Mouse (Mus musculus) liver, postnatal 0 days (tissue): Measurements from ENCODE around the gene Reep3. TPM values are rescaled to one million over a fixed set of nuclear protein-coding genes. Genes with fewer than 3 reads are reported as not detected.

ENCODE experiments used
- ATAC-seq: fragments of 200-750 bp; cut with Nextera tagmentation; 2 replicates; pipeline ENCODE4 v1.8.0; 2017; ENCODE audit warnings: mild to moderate bottlenecking, moderate library complexity
- DNase-seq: peaks from one replicate; pipeline ENCODE4 v3.0.0-alpha.2; 2016
- H3K27ac ChIP-seq: fragments of 300-500 bp; sonication (generic); 2 replicates; pipeline ENCODE4 v1.5.1; 2014; ENCODE audit warnings: antibody characterized with exemption, moderate library complexity, mild to moderate bottlenecking, low read depth
- H3K27me3 ChIP-seq: fragments of 300-500 bp; sonication (generic); 2 replicates; pipeline ENCODE4 v1.6.1; 2014; ENCODE audit warnings: low read length, control low read depth, mixed read lengths; ENCODE audit not compliant: insufficient read depth
- H3K36me3 ChIP-seq: fragments of 300-500 bp; sonication (generic); replicated peaks from 2 replicates; pipeline ENCODE4 v1.6.1; 2014; ENCODE audit warnings: mild to moderate bottlenecking, control low read depth, low read length, moderate library complexity, mixed read lengths; ENCODE audit not compliant: insufficient read depth
- H3K4me1 ChIP-seq: fragments of 300-500 bp; sonication (generic); 2 replicates; pipeline ENCODE4 v1.6.1; 2014; ENCODE audit warnings: antibody characterized with exemption, mild to moderate bottlenecking, control low read depth; ENCODE audit not compliant: insufficient read depth
- H3K4me2 ChIP-seq: fragments of 300-500 bp; sonication (generic); 2 replicates; pipeline ENCODE4 v1.6.1; 2014; ENCODE audit warnings: low read depth, mild to moderate bottlenecking, low read length, moderate library complexity, mixed read lengths
- H3K4me3 ChIP-seq: fragments of 300-500 bp; sonication (generic); 2 replicates; pipeline ENCODE4 v1.5.1; 2014; ENCODE audit warnings: low read depth, low read length
- H3K9ac ChIP-seq: fragments of 300-500 bp; sonication (generic); replicated peaks from 2 replicates; pipeline ENCODE4 v1.6.1; 2014; ENCODE audit warnings: mild to moderate bottlenecking, moderate library complexity
- H3K9me3 ChIP-seq: fragments of 300-500 bp; sonication (generic); 2 replicates; pipeline ENCODE4 v1.6.1; 2016; ENCODE audit warnings: mild to moderate bottlenecking, control low read depth, low read length, mixed read lengths
- CTCF ChIP-seq: sonication (generic); IDR thresholded peaks from 2 replicates; pipeline ENCODE4 v1.5.1; 2016; ENCODE audit warnings: antibody characterized with exemption, low read depth
- EP300 ChIP-seq: IDR thresholded peaks from 2 replicates; pipeline ENCODE4 v1.6.1; 2016; ENCODE audit warnings: antibody characterized with exemption, low read depth, mild to moderate bottlenecking
- WGBS: fragments of 180-500 bp; shearing (Covaris S2); extraction: QIAGEN DNeasy Blood & Tissue Kit; methylation state at CpG from one replicate; pipeline ENCODE4 v1.1.7; 2014; ENCODE audit not compliant: insufficient replicate concordance; 5-methylcytosine and 5-hydroxymethylcytosine counted together
- polyA plus RNA-seq: library from polyadenylated mRNA; unstranded; fragments of >200 nt; fragmentation: Nextera tagmentation; extraction: Ambion mirVana; gene quantifications from 2 replicates; pipeline ENCODE4 v1.2.1, GENCODE M21; 2015

Reep3 gene
- polyA plus RNA-seq, 1 experiment from 2014 or later: 19.6 TPM

DNA sequence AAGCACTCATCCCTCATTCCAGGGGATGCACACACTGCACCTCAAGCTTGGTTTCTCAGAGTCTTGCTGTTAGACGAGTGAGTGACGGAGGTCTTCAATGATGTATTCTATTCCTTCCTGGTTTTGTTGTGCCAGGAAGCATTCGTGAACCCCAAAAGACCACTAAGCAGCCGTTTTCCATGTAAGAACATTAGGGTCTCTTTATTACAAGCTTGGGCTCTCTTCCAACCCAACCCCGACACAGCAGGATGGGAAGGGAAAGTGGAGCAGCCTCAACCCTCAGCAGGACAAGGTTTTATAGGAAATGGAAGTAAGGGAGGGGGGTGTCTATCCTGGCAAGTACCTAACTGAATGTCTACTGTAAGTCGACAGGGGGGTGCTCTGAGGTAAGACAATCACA, 38.0 kb downstream of the Reep3 start:
- H3K36me3 ChIP-seq: peaks cover 7% of the 10 kb centered on the region; the same call in 1 of the 2 replicates
- no peaks in the 10 kb centered on the region for H3K9me3 ChIP-seq
- DNase-seq: no peak
- no peaks in the 10 kb centered on the region for H3K27me3 ChIP-seq
- peaks cover 30% of the 10 kb centered on the region for H3K4me1 ChIP-seq
- no peak for ATAC-seq
- 72% methylated on average over 6 of the region's 6 CpGs for WGBS
- H3K4me2 ChIP-seq: no peak overlapping the region
- H3K27ac ChIP-seq: no peak overlapping the region
- no peak overlapping the region for H3K9ac ChIP-seq
- no peak overlapping the region for H3K4me3 ChIP-seq
- no peak for TF ChIP-seq CTCF
- TF ChIP-seq EP300: no peak

DNA sequence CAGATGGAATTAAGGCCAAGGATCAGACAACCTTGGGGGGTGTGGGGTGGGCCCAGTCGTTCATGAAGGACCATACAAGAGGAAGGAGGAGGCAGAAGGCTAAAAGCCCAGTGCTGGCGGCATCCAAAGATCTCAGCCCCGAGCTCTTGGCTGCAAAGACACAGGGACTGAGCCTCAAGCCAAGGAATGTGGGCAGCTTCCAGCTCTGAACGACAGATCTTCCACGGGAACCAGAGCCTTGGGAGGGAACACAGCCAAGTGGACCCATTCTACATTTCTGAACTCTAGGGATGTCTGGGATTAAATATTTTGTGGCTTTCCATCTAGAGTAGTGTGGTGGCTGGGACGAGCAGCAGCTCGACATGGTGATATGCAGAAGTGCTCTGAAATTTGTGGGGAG, 38.4 kb downstream of the Reep3 start:
- Histone ChIP-seq H3K4me2 (no peak overlapping the region), H3K27ac (no peak overlapping the region), H3K9me3 (no peaks in the 10 kb centered on the region), H3K27me3 (no peaks in the 10 kb centered on the region), H3K4me1 (peaks cover 34% of the 10 kb centered on the region), H3K36me3 (peaks cover 7% of the 10 kb centered on the region; the same call in 1 of the 2 replicates), H3K9ac (no peak overlapping the region), H3K4me3 (no peak overlapping the region)
- DNase-seq: no peak
- ATAC-seq: no peak
- no peak for TF ChIP-seq EP300
- no peak for TF ChIP-seq CTCF
- WGBS: 76% methylated on average over 7 of the region's 7 CpGs

DNA sequence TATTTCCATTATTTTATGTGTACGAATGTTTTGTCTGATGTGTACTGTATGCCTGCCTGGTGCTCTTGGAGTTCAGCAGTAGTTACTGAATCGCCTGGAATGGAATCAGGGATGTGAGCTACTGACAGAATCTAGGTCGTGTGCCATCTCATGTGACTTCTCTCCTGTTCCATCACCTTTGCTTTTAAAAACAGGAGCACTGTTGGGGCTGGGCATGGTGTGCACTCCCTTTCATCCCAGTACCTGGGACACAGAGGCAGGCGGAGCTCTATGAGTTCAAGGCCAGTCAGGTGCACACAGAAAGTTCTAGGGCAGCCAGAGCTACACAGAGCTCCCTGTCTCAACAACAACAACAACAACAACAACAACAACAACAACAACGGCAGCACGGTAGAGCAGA, 39.0 kb downstream of the Reep3 start:
- H3K27ac ChIP-seq: peak overlapping the region; percentile 11; the same call in 1 of the 2 replicates
- TF ChIP-seq CTCF: no peak
- TF ChIP-seq EP300: no peak
- no peaks in the 10 kb centered on the region for H3K9me3 ChIP-seq
- ATAC-seq (no peak), DNase-seq (no peak)
- 81% methylated on average over 6 of the region's 6 CpGs for WGBS
- peaks cover 34% of the 10 kb centered on the region for H3K4me1 ChIP-seq
- no peak overlapping the region for H3K4me2 ChIP-seq
- H3K9ac ChIP-seq: no peak overlapping the region
- H3K27me3 ChIP-seq: no peaks in the 10 kb centered on the region
- peaks cover 7% of the 10 kb centered on the region; the same call in 1 of the 2 replicates for H3K36me3 ChIP-seq
- no peak overlapping the region for H3K4me3 ChIP-seq

DNA sequence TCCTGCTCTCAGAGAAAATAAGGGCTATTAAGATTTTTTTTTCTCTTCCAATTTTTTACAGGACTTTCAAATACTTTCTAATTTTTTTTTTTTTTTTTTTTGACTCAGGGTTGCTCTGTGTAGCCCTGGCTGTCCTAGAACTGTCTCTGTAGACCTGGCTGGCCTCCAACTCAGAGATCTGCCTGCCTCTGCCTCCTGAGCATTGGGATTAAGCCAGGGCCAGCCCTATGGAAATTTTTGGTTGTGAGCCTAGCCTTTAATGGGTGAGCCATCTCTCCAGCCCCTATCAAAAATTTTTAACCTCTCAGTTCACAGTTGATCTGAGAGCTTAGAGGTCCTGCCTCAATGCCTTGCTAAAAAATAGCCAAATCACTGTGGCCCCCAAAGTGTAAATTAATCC, 39.5 kb downstream of the Reep3 start:
- H3K9me3 ChIP-seq: no peaks in the 10 kb centered on the region
- H3K27me3 ChIP-seq: no peaks in the 10 kb centered on the region
- H3K27ac ChIP-seq: peak overlapping the region; percentile 61
- H3K4me2 ChIP-seq: no peak overlapping the region
- DNase-seq (no peak), ATAC-seq (no peak)
- no peak overlapping the region for H3K9ac ChIP-seq
- H3K4me1 ChIP-seq: peaks cover 38% of the 10 kb centered on the region
- H3K36me3 ChIP-seq: peaks cover 7% of the 10 kb centered on the region; the same call in 1 of the 2 replicates
- TF ChIP-seq CTCF (no peak), EP300 (no peak)
- no peak overlapping the region for H3K4me3 ChIP-seq

GRCm38 (mm10) chr10:67055867-67056856, 40.6 kb downstream of the Reep3 start:
- peak; percentile 72 for ATAC-seq
- WGBS: 37% methylated on average over 17 of the region's 17 CpGs
- H3K4me2 ChIP-seq: peak overlapping the region; percentile 33
- H3K4me1 ChIP-seq: peaks cover 41% of the 10 kb centered on the region
- DNase-seq: no peak
- peak overlapping the region; percentile 41; the same call in 1 of the 2 replicates for H3K9ac ChIP-seq
- peaks cover 1% of the 10 kb centered on the region; the same call in 1 of the 2 replicates for H3K36me3 ChIP-seq
- H3K9me3 ChIP-seq: no peaks in the 10 kb centered on the region
- H3K4me3 ChIP-seq: peak overlapping the region; percentile 17; the same call in 1 of the 2 replicates
- H3K27ac ChIP-seq: peak overlapping the region; percentile 61
- TF ChIP-seq EP300: peak; percentile 45; the same call in 1 of the 2 replicates
- no peak for TF ChIP-seq CTCF
- H3K27me3 ChIP-seq: no peaks in the 10 kb centered on the region

DNA sequence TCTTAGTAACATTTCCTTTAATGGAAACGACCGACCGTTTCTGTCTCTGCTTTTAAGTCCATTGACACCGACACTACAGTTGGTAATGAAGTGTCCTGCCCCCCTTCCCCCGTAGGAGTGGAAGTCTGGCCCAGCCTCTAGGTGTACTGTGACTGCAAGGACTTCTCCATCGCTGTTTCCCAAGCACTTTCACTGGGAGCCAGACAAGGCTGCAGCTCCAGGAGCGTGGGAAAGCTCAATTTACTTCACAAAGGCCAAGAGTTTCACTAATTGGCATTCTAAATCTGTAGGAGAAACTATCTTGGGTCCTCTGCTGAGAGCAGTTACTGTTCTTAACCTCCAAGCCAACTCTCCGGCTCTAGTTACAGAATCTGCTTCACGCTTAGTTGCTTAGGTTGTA, 43.3 kb downstream of the Reep3 start:
- TF ChIP-seq CTCF (no peak), EP300 (no peak)
- Histone ChIP-seq H3K4me3 (no peak overlapping the region), H3K9me3 (no peaks in the 10 kb centered on the region), H3K36me3 (no peaks in the 10 kb centered on the region), H3K27ac (no peak overlapping the region), H3K4me1 (peaks cover 49% of the 10 kb centered on the region), H3K9ac (no peak overlapping the region), H3K4me2 (no peak overlapping the region), H3K27me3 (no peaks in the 10 kb centered on the region)
- WGBS: 52% methylated on average over 9 of the region's 9 CpGs
- DNase-seq: no peak
- no peak for ATAC-seq
